Mouse (Mus musculus) MEL (cell line): Measurements from ENCODE around the gene Gpd2. TPM values are rescaled to one million over a fixed set of nuclear protein-coding genes. Genes with fewer than 3 reads are reported as not detected.

Source experiments
- DNase-seq: peaks from one replicate; pipeline ENCODE4 v3.0.0; 2011; ENCODE audit warnings: low read depth, low spot score
- H3K27ac ChIP-seq: 2 replicates; pipeline ENCODE4 v1.5.1; 2012; ENCODE audit warnings: low read depth, mild to moderate bottlenecking, control low read depth, low read length, moderate library complexity; ENCODE audit not compliant: control insufficient read depth
- H3K27me3 ChIP-seq, 2 experiments: fragments of 150-350 bp in 1 of 2; sonication (generic) in 1 of 2; 2 replicates each; pipeline ENCODE4 v1.6.1; 2012; ENCODE audit warnings: low read length in 2 of 2, mild to moderate bottlenecking in 2 of 2, improper control_type of control experiment in 1 of 2, moderate library complexity in 1 of 2; ENCODE audit not compliant: insufficient read depth in 2 of 2, control insufficient read depth in 1 of 2
- H3K36me3 ChIP-seq, 2 experiments: 2 replicates each; pipeline ENCODE4 v1.6.1; 2012 to 2014; ENCODE audit warnings: low read length in 2 of 2, improper control_type of control experiment in 1 of 2, inconsistent platforms in 1 of 2, mild to moderate bottlenecking in 1 of 2; ENCODE audit not compliant: insufficient read depth in 2 of 2, control insufficient read depth in 1 of 2
- H3K4me1 ChIP-seq, 2 experiments: fragments of 150-350 bp in 1 of 2; sonication (generic) in 1 of 2; 2 replicates each; pipeline ENCODE4 v1.6.1; 2012; ENCODE audit warnings: low read length in 2 of 2, improper control_type of control experiment in 1 of 2, mild to moderate bottlenecking in 1 of 2; ENCODE audit not compliant: insufficient read depth in 2 of 2, control insufficient read depth in 1 of 2
- H3K4me3 ChIP-seq, 2 experiments: fragments of 150-350 bp in 1 of 2; sonication (generic) in 1 of 2; 2 replicates each; pipeline ENCODE4 v1.5.1; 2012; ENCODE audit warnings: low read depth in 2 of 2, low read length in 2 of 2, mild to moderate bottlenecking in 2 of 2, moderate library complexity in 2 of 2, control low read depth in 1 of 2, improper control_type of control experiment in 1 of 2; ENCODE audit not compliant: control insufficient read depth in 1 of 2, insufficient read depth in 1 of 2
- H3K79me2 ChIP-seq: 2 replicates; pipeline ENCODE4 v1.6.1; 2012; ENCODE audit warnings: mild to moderate bottlenecking, low read length, moderate library complexity; ENCODE audit not compliant: control insufficient read depth, poor library complexity, insufficient read depth
- H3K9ac ChIP-seq: 2 replicates; pipeline ENCODE4 v1.6.1; 2012; ENCODE audit warnings: low read depth, mild to moderate bottlenecking, control low read depth, low read length, moderate library complexity; ENCODE audit not compliant: control insufficient read depth, poor library complexity, severe bottlenecking
- H3K9me3 ChIP-seq: fragments of 150-350 bp; sonication (generic); replicated peaks from 2 replicates; pipeline ENCODE4 v1.6.1; 2012; ENCODE audit warnings: mild to moderate bottlenecking, low read length, improper control_type of control experiment, moderate library complexity; ENCODE audit not compliant: insufficient read depth
- BHLHE40 ChIP-seq: IDR thresholded peaks from 2 replicates; pipeline ENCODE4 v1.6.1; 2012; ENCODE audit warnings: low read depth, mild to moderate bottlenecking, inconsistent platforms, low read length, improper control_type of control experiment, borderline replicate concordance
- CHD2 ChIP-seq: IDR thresholded peaks from 2 replicates; pipeline ENCODE4 v1.6.1; 2011; ENCODE audit warnings: low read length, improper control_type of control experiment
- E2F4 ChIP-seq: IDR thresholded peaks from 2 replicates; pipeline ENCODE4 v1.6.1; 2011; ENCODE audit warnings: low read depth, low read length, improper control_type of control experiment, borderline replicate concordance
- EP300 ChIP-seq, 2 experiments: IDR thresholded peaks; 2 replicates each; pipeline ENCODE4 v1.6.1; 2011; ENCODE audit warnings: improper control_type of control experiment in 2 of 2, low read length in 2 of 2, low read depth in 1 of 2, mild to moderate bottlenecking in 1 of 2
- GABPA ChIP-seq: IDR thresholded peaks from 2 replicates; pipeline ENCODE4 v1.6.1; 2012; ENCODE audit warnings: low read depth, mild to moderate bottlenecking, inconsistent platforms, low read length, improper control_type of control experiment, moderate library complexity
- HCFC1 ChIP-seq: IDR thresholded peaks from 2 replicates; pipeline ENCODE4 v1.6.1; 2012; ENCODE audit warnings: low read depth, mild to moderate bottlenecking, inconsistent platforms, low read length, improper control_type of control experiment, moderate library complexity
- KAT2A ChIP-seq: conservative IDR thresholded peaks from 2 replicates; pipeline ENCODE4 v1.6.1; 2012; ENCODE audit warnings: low read depth, low read length, improper control_type of control experiment, inconsistent platforms
- MAFK ChIP-seq: IDR thresholded peaks from 2 replicates; pipeline ENCODE4 v1.6.1; 2011; ENCODE audit warnings: low read depth, mild to moderate bottlenecking, low read length, improper control_type of control experiment, borderline replicate concordance
- MAX ChIP-seq: IDR thresholded peaks from 2 replicates; pipeline ENCODE4 v1.6.1; 2011; ENCODE audit warnings: low read length, improper control_type of control experiment
- MXI1 ChIP-seq: IDR thresholded peaks from 2 replicates; pipeline ENCODE4 v1.6.1; 2011; ENCODE audit warnings: mild to moderate bottlenecking, low read depth, low read length, improper control_type of control experiment
- MYB ChIP-seq: IDR thresholded peaks from 2 replicates; pipeline ENCODE4 v1.6.1; 2011; ENCODE audit warnings: mild to moderate bottlenecking, low read depth, low read length, improper control_type of control experiment
- MYC ChIP-seq: IDR thresholded peaks from 2 replicates; pipeline ENCODE4 v1.6.1; 2011; ENCODE audit warnings: low read depth, mild to moderate bottlenecking, low read length, improper control_type of control experiment, moderate library complexity
- POLR2A ChIP-seq, 2 experiments: IDR thresholded peaks; 2 replicates each; pipeline ENCODE4 v1.6.1; 2011 to 2012; ENCODE audit warnings: low read length in 2 of 2, mild to moderate bottlenecking in 2 of 2, control low read depth in 1 of 2, improper control_type of control experiment in 1 of 2, low read depth in 1 of 2, moderate library complexity in 1 of 2; ENCODE audit not compliant: control insufficient read depth in 1 of 2, insufficient read depth in 1 of 2, poor library complexity in 1 of 2
- POLR2AphosphoS5 ChIP-seq: IDR thresholded peaks from 2 replicates; pipeline ENCODE4 v1.6.1; 2012; ENCODE audit warnings: low read depth, borderline replicate concordance, mild to moderate bottlenecking, inconsistent platforms, low read length, moderate library complexity, mixed read lengths
- RCOR1 ChIP-seq: IDR thresholded peaks from 2 replicates; pipeline ENCODE4 v1.6.1; 2012; ENCODE audit warnings: low read depth, mild to moderate bottlenecking, inconsistent platforms, low read length, improper control_type of control experiment
- SIN3A ChIP-seq: IDR thresholded peaks from 2 replicates; pipeline ENCODE4 v1.6.1; 2012; ENCODE audit warnings: low read length, improper control_type of control experiment, inconsistent platforms
- TAL1 ChIP-seq: IDR thresholded peaks from 2 replicates; pipeline ENCODE4 v1.6.1; 2012; ENCODE audit warnings: mild to moderate bottlenecking, inconsistent platforms, low read length, moderate library complexity, mixed read lengths
- TBP ChIP-seq: IDR thresholded peaks from 2 replicates; pipeline ENCODE4 v1.8.0; 2011; ENCODE audit warnings: low read depth, low read length, improper control_type of control experiment
- TCF12 ChIP-seq: IDR thresholded peaks from 2 replicates; pipeline ENCODE4 v1.6.1; 2014; ENCODE audit warnings: low read depth, mild to moderate bottlenecking, inconsistent platforms, low read length, improper control_type of control experiment, moderate library complexity
- USF1 ChIP-seq: IDR thresholded peaks from 2 replicates; pipeline ENCODE4 v1.6.1; 2014; ENCODE audit warnings: low read depth, mild to moderate bottlenecking, inconsistent platforms, low read length, improper control_type of control experiment, moderate library complexity
- ZC3H11A ChIP-seq: IDR thresholded peaks from 2 replicates; pipeline ENCODE4 v1.6.1; 2012; ENCODE audit warnings: low read depth, mild to moderate bottlenecking, inconsistent platforms, low read length, improper control_type of control experiment
- ZKSCAN1 ChIP-seq: IDR thresholded peaks from 2 replicates; pipeline ENCODE4 v1.6.1; 2012; ENCODE audit warnings: low read depth, mild to moderate bottlenecking, inconsistent platforms, low read length, improper control_type of control experiment, moderate library complexity
- ZMIZ1 ChIP-seq: IDR thresholded peaks from 2 replicates; pipeline ENCODE4 v1.6.1; 2012; ENCODE audit warnings: low read depth, mild to moderate bottlenecking, inconsistent platforms, low read length, improper control_type of control experiment, moderate library complexity
- ZNF384 ChIP-seq: IDR thresholded peaks from 2 replicates; pipeline ENCODE4 v1.6.1; 2012; ENCODE audit warnings: low read depth, mild to moderate bottlenecking, inconsistent platforms, low read length, improper control_type of control experiment
- polyA plus RNA-seq, 2 experiments: library from polyadenylated mRNA; stranded (reverse) in 1 of 2; unstranded in 1 of 2; fragments of >175 nt in 1 of 2; fragments of >200 nt in 1 of 2; gene quantifications; 2 replicates each; pipeline versions ENCODE4 v1.2.1 to v1.2.4; 2012; ENCODE audit warnings: low replicate concordance in 2 of 2, low read depth in 1 of 2; ENCODE audit not compliant: insufficient read length in 2 of 2, insufficient read depth in 1 of 2, missing spikeins in 1 of 2
- total RNA-seq: library from RNA; depleted of rRNA; stranded (reverse); fragments of 300-350 nt; gene quantifications from 2 replicates; pipeline ENCODE4 v1.2.3, GENCODE M21; 2012

The Gpd2 gene
- total and polyA plus RNA-seq, 3 experiments = 16.9 to 72.8 (median 24.6) TPM

GRCm38 (mm10) chr2:57304212-57304611 lies 66.8 kb downstream of the Gpd2 start:
- Histone ChIP-seq H3K27me3 (no peaks in the 10 kb centered on the region; a peak in 1 of 4 replicates), H3K36me3 (no peaks in the 10 kb centered on the region; a peak in 1 of 4 replicates), H3K79me2 (no peaks in the 10 kb centered on the region), H3K9me3 (no peaks in the 10 kb centered on the region), H3K27ac (no peak overlapping the region), H3K4me3 (no peak overlapping the region), H3K4me1 (no peaks in the 10 kb centered on the region), H3K9ac (no peak overlapping the region)
- DNase-seq = no peak
- TF ChIP-seq GABPA (no peak), MAFK (no peak), ZMIZ1 (no peak), ZC3H11A (no peak), RCOR1 (no peak), KAT2A (no peak), CHD2 (no peak), TAL1 (no peak), TBP (no peak), POLR2A (IDR thresholded peaks at IDR 0.05; ENCODE audit: control insufficient read depth in 1 of 2, insufficient read depth in 1 of 2, low read depth in 1 of 2, low read length in 2 of 2, poor library complexity in 1 of 2) (no peak), USF1 (no peak), SIN3A (no peak), TCF12 (no peak), MYB (no peak), MAX (no peak), ZNF384 (no peak), MXI1 (no peak)

- no peaks in the 10 kb centered on the region for H3K79me2 ChIP-seq
- TF ChIP-seq MYC (no peak), KAT2A (no peak), ZNF384 (no peak), TCF12 (no peak), TAL1 (no peak), MYB (no peak), USF1 (no peak), POLR2AphosphoS5 (no peak), BHLHE40 (no peak), EP300 (IDR thresholded peaks at IDR 0.05; ENCODE audit: low read depth in 1 of 2, low read length in 2 of 2) (no peak), SIN3A (no peak), E2F4 (no peak), ZKSCAN1 (no peak), HCFC1 (no peak), MAX (no peak)
- TF ChIP-seq, all 39 proteins: peak for 0
- H3K36me3 ChIP-seq = peaks cover 0 to 2% of the 10 kb centered on the region in 2 experiments; a peak in 1 of 4 replicates
- no peaks in the 10 kb centered on the region for H3K27me3 ChIP-seq
- no peak overlapping the region for H3K4me3 ChIP-seq
- H3K9me3 ChIP-seq = no peaks in the 10 kb centered on the region
- H3K4me1 ChIP-seq = no peaks in the 10 kb centered on the region
- no peak overlapping the region for H3K27ac ChIP-seq
- no peak for DNase-seq
- H3K9ac ChIP-seq = no peak overlapping the region
Measured at GRCm38 (mm10) chr2:57312268-57312797, 74.9 kb downstream of the Gpd2 start.
